Mouse (Mus musculus): Measurements from ENCODE around the gene Olfr27.

Olfr27 gene

DNA sequence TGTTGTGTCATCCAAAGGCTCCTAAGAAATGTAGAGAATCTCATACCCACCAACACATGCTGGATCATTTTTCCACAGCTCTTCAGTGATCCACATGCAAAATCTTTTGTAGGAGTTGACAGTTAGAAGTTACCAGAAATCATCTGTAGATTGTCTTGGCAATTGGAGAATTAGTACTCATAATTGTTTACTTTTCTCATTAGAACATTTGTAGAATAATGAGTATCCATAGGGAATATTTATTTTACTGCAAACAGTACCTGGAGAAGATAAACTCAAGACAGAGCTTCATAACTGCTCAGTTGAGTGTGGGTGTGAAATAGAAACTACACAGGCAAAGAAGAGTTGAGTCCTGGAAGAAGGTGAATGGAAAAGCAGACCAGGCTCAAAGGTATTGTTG, at the start of gene Olfr27:
Gene Olfr27, plus strand, starts transcription at position 301 of the 400 bp plus-strand sequence.
- no peak for DNase-seq (ENCODE audit: low read depth)

DNA sequence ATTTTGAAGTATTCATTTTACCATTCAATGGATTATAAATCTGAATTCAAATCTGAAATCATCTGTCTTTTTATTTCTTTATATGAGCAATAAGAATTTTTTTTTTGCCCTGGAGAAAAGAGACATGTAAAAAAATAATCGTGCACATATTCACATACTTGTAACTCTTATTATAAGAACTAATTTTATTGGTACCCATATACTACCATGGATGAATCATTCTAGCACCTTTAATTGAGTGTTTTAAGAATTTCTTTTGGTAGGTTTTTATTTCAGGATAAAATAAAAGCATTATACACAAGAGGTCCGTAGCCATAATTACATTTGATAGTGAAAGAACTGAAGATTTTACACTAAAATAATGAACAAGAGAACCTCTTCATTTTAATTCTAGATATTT, 49.1 kb upstream of the Olfr27 start, which contains the start of gene Olfr938:
Gene Olfr938, minus strand, starts transcription at position 101 of the 400 bp plus-strand sequence.
- DNase-seq (ENCODE audit: low read depth), result no peak

DNA sequence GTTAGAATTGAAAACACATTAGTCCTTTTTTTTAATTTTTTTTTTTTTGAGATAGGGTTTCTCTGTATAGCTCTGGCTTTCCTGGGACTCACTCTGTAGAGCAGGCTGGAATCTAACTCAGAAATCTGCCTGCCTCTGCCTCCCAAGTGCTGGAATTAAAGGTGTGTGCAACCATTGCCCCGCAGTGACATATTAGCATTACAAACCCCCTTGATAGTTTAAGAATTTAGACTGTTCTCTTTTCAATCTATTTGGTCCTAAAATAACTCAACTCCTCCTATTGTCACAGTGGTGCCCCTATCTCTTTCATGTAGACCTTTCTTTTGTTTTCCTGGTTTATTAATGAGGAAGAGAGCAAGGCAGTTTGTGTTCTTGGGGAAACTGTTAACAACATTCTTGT, 605 bp upstream of the Olfr27 start:
- DNase-seq (ENCODE audit: low read depth), result no peak

DNA sequence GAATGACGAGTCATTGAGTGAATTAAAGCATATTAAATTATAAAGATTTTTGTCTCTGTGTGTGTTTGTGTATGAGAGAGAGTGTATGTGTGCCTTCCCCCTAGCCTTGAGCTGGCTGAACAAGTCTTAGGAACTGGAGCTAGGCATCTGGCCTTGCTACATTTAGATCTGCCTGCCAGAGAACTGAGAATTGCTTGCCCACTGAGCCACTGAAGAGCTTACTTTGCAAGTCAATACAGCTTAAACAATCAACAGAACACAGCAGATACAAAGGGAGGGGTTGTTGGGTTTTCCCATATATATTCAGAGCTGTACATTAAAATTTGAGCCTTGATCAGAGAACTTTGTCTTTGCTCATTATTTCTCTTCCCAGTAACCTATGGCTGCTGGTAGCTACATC, 24.5 kb downstream of the Olfr27 start:
- DNase-seq (ENCODE audit: low read depth), result no peak

DNA sequence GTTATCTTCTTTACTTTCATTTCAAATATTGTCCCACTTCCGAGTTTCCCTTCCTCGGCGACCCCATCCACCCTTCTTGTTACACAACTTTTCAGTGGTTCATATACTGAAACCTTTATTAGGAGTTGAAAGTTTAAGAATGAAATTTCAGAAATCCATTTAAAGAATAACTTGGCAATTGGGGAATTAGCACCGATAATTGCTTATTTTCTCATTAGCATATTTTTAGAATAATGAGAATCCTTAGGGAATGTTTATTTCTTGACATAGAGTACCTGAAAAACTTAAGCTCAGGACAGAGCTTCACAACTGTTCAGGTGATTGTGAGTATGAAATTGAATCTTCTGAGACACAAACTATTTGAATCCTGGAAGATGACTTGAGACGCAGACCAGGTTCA, 38.1 kb downstream of the Olfr27 start, which contains the start of gene Olfr943:
Gene Olfr943, plus strand, starts transcription at position 301 of the 400 bp plus-strand sequence.
- no peak for DNase-seq (ENCODE audit: low read depth)
